Mouse (Mus musculus) kidney, postnatal 14 days (tissue): Measurements from ENCODE around the gene Jkamp.

Experiments
- DNase-seq: peaks from one replicate; pipeline ENCODE4 v3.0.0; 2022; ENCODE audit warnings: mixed read lengths

Gene Jkamp

GRCm38 (mm10) chr12:72089802-72090201, 4.4 kb downstream of the Jkamp start:
- DNase-seq, result no peak

- DNase-seq, result no peak
These were observed 11.6 kb downstream of the Jkamp start for GRCm38 (mm10) chr12:72096966-72097365.

- DNase-seq, result no peak
These were observed 17.4 kb downstream of the Jkamp start for GRCm38 (mm10) chr12:72102776-72103175.

- no peak for DNase-seq
These were observed 18.6 kb downstream of the Jkamp start for GRCm38 (mm10) chr12:72104027-72104426.

- DNase-seq, result peak; percentile 74
These were observed 19.3 kb downstream of the Jkamp start for GRCm38 (mm10) chr12:72104525-72105281.

- no peak for DNase-seq
These were observed 29.7 kb downstream of the Jkamp start for GRCm38 (mm10) chr12:72115126-72115525.

GRCm38 (mm10) chr12:72115686-72116345, 30.4 kb downstream of the Jkamp start:
- DNase-seq, result no peak

GRCm38 (mm10) chr12:72129203-72129602, 43.8 kb downstream of the Jkamp start:
- no peak for DNase-seq

GRCm38 (mm10) chr12:72150786-72151185, 65.4 kb downstream of the Jkamp start:
- no peak for DNase-seq
